Mouse (Mus musculus) cerebellum, adult 2 months (tissue): Measurements from ENCODE around the gene Chst8.

Source experiments
- CTCF ChIP-seq: fragments of 200-500 bp; IDR thresholded peaks from 2 replicates; pipeline ENCODE4 v1.5.1; 2011; ENCODE audit warnings: low read depth, mild to moderate bottlenecking, control low read depth, low read length, moderate library complexity, borderline replicate concordance; ENCODE audit not compliant: insufficient read depth
- POLR2A ChIP-seq: fragments of 200-500 bp; IDR thresholded peaks from 2 replicates; pipeline ENCODE4 v1.6.1; 2011; ENCODE audit warnings: low read length, control low read depth, borderline replicate concordance; ENCODE audit not compliant: insufficient read depth

GRCm38 (mm10) chr7:34758721-34759120, 53.8 kb downstream of the Chst8 start:
- TF ChIP-seq CTCF = no peak
- TF ChIP-seq POLR2A = no peak
